Mouse (Mus musculus) gastrocnemius, adult 2 months (tissue): ENCODE measurements around the gene Inip. TPM values are rescaled to one million over a fixed set of nuclear protein-coding genes. Genes with fewer than 3 reads are reported as not detected.
"Not testable (repeated sequence)": the region's sequence is repeated elsewhere in the genome, so short reads cannot be mapped to it uniquely, and the experiment has no call there.

Experiments used
- DNase-seq: peaks from one replicate; pipeline ENCODE4 v3.0.0; 2022
- H3K27ac ChIP-seq: fragments of 200-600 bp; 2 replicates; pipeline ENCODE4 v1.8.1; 2022; ENCODE audit warnings: mild to moderate bottlenecking
- H3K4me3 ChIP-seq: fragments of 200-600 bp; 2 replicates; pipeline ENCODE4 v1.8.1; 2022; ENCODE audit warnings: mild to moderate bottlenecking, moderate library complexity
- CTCF ChIP-seq: fragments of 200-600 bp; IDR thresholded peaks from 2 replicates; pipeline ENCODE4 v1.8.1; 2022; ENCODE audit warnings: antibody characterized with exemption, mild to moderate bottlenecking, moderate library complexity
- intact Hi-C: fragments of 180-260 bp; cut with DNase I; formaldehyde crosslinking; loops from one replicate; pipeline ENCODE4 v1.15.1; 2025
- total RNA-seq, 2 experiments: library from RNA; stranded (reverse); gene quantifications; 2 replicates each; pipeline ENCODE4 v1.2.3; 2021

The Inip gene
- total RNA-seq, 2 experiments from 2014 or later: 2.8 to 5.9 TPM

- 0 out of 2 replicates have a peak, but pooled peaks have one; percentile 1 for TF ChIP-seq CTCF
- peak within 1 kb of the TSS; percentile 95 for H3K27ac ChIP-seq
- intact Hi-C loops: loop anchor here (5.0 kb wide), 2 partner anchors 47 to 67 kb away; no protein-coding TSS in a partner anchor
- H3K4me3 ChIP-seq: peak within 1 kb of the TSS; percentile 86
- peak; percentile 95 for DNase-seq
These were observed 4.0 kb upstream of the Inip start, which contains the start of gene Snx30 for GRCm38 (mm10) chr4:59805181-59805967. TSS of gene Snx30 (plus strand) at chr4:59805840.

DNA sequence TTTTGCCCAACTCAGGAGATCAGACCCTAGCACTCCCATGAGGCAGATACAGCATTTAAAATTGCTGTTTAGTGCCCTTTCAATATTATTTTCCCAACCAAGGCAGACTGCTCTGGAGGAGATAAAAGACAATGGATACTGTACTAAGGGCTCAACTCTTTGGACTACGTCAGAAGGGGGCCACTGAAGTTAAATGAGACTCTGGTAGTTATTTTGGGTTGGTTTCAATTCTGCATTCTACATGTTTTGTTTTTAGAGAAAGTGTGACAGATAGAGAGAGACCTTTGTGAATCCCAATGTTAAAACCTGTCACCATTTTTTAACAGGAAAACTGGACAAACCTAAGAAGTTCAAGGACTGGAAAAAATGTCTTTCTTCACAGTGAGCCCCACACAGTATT is 3.4 kb upstream of the Inip start:
- Histone ChIP-seq H3K4me3 (peak overlapping the region; percentile 86), H3K27ac (peak overlapping the region; percentile 95)
- no peak for DNase-seq
- intact Hi-C loops: loop anchor here (5.0 kb wide), 2 partner anchors 48 to 68 kb away; no protein-coding TSS in a partner anchor
- TF ChIP-seq CTCF: no peak

DNA sequence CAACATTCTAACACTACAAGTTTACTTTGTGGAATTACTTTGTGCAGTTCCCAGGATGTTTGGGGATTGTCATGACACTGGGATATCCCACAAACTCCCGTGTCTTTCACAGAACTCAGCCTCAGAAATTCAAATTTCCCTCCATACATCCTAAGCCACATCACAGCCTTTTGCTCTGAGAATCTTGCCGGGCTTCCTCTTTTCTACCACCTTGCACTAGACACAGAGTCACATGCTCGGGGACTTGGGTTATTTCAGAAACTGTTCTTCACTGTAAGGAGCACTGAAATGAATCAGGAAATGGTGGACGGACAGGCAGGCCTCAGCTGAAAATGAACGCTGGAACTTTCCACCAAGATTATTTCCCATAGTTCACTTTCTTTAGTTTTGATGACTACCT is 2.0 kb upstream of the Inip start:
- intact Hi-C loops: no loop called here
- DNase-seq: no peak
- Histone ChIP-seq H3K4me3 (no peak overlapping the region), H3K27ac (no peak overlapping the region)
- no peak for TF ChIP-seq CTCF

DNA sequence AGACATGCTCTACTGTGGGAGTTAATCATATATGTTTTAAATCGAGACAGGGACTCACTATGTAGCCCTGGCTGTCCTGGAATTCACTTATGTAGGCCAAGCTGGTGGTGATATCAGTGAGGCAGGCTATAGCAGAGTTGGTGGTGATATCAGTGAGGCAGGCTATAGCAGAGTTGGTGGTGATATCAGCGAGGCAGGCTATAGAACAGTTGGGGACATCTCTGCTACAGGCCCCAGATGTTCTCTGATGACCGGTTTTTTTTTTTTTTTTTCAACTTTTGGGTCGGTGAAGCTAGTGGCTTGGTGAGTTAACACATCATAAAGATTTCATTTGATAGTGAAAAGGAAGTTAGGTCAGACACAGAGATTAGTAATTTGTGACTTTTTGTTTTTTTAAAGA is 1.4 kb upstream of the Inip start:
- no peak for DNase-seq
- no peak overlapping the region for H3K4me3 ChIP-seq
- no peak overlapping the region for H3K27ac ChIP-seq
- intact Hi-C loops: no loop called here
- TF ChIP-seq CTCF: no peak

- intact Hi-C loops: no loop called here
- no peak for DNase-seq
- TF ChIP-seq CTCF: no peak
- no peak overlapping the region for H3K27ac ChIP-seq
- no peak overlapping the region for H3K4me3 ChIP-seq
These were observed 718 bp upstream of the Inip start for GRCm38 (mm10) chr4:59802107-59802506.

DNA sequence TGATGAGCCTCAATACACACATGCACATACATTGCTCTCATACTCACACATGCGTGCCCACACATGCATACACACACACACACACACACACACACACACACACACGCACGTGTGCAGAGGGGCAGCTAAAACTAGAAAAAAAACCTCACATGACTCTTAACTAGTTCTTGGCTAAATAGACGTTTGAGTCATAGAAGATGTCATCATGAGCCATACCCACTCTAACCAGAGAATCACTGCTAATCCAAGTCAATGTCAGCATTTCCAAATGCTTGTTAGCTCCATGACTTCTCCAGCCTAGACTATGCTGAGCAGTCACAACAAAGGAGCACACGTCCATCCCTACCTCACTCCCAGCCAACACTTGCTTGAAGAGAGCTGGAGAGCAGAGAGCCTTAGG is 1.2 kb downstream of the Inip start:
- Histone ChIP-seq H3K27ac (no peak overlapping the region), H3K4me3 (no peak overlapping the region)
- DNase-seq: no peak
- TF ChIP-seq CTCF: no peak
- intact Hi-C loops: no loop called here

GRCm38 (mm10) chr4:59795788-59796455 is 5.5 kb downstream of the Inip start:
- H3K4me3 ChIP-seq: no peak overlapping the region
- no peak for DNase-seq
- no peak overlapping the region for H3K27ac ChIP-seq
- intact Hi-C loops: no loop called here
- TF ChIP-seq CTCF: no peak

- intact Hi-C loops: no loop called here
- Histone ChIP-seq H3K27ac (no peak overlapping the region), H3K4me3 (no peak overlapping the region)
- no peak for DNase-seq
- no peak for TF ChIP-seq CTCF
These were observed 7.3 kb downstream of the Inip start for GRCm38 (mm10) chr4:59794116-59794515.

DNA sequence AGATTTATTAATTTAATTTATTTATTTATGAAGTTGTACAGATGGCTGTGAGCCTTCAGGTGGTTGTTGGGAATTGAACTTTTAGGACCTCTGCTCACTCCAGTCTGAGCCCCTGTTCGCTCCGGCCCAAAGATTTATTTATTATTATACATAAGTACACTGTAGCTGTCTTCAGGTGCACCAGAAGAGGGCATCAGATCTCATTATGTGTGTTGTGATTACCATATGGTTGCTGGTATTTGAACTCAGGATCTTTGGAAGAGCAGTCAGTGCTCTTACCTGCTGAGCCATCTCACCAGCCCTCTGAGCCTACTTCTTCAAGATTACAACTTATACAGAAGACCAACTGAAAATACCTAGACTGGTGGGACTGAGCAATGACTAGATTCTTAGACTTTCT is 7.8 kb downstream of the Inip start:
- TF ChIP-seq CTCF: peak; percentile 7; the same call in 1 of the 2 replicates
- intact Hi-C loops, H3K27ac ChIP-seq, H3K4me3 ChIP-seq, DNase-seq: not testable (repeated sequence)

GRCm38 (mm10) chr4:59789015-59789414 is 12.4 kb downstream of the Inip start:
- DNase-seq: no peak
- TF ChIP-seq CTCF: no peak
- intact Hi-C loops: no loop called here
- Histone ChIP-seq H3K27ac (peak overlapping the region; percentile 38; the same call in 1 of the 2 replicates), H3K4me3 (no peak overlapping the region)

DNA sequence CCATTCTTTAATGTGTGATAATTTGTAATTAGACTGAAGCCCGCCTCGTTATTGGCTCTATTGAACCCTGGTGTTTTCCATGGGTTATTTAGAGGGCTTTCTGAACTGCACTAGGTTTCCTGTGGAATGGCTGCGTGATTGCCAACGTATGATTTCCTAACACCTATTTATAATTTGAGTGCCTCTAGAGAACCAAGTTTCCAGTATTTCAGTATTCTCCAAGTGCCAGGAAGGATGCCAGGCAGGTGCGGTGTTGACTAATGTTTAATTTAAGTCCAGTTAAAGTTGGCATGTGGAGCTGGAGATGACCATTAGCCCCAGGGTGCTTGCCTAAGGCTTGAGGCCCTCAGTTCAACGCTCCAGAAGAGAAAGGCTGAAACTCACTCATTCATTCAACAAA is 14.3 kb downstream of the Inip start:
- Histone ChIP-seq H3K27ac (no peak overlapping the region), H3K4me3 (no peak overlapping the region)
- TF ChIP-seq CTCF: no peak
- DNase-seq: no peak
- intact Hi-C loops: loop anchor here (1.0 to 2.0 kb wide), 2 partner anchors 63 to 142 kb away; no protein-coding TSS in a partner anchor

DNA sequence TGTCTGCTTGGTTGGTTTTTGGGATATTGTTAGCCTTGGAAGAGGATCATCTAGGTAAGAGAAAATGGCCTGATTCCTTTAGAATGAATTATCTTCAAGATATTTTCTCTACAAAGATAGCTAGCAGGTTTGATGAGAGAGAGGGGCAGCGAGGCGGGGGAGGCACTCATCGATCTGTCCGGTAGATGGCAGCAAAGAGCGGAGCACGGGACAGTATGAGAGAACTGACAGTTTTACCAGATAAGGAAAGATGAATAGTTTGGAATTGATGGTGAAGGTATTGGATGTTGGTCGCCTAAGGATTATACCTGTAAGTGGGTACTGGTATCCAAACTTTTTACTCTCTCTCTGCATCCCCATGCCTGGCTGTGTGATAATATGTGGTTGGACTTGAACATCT is 14.7 kb downstream of the Inip start:
- DNase-seq: peak; percentile 80
- Histone ChIP-seq H3K27ac (no peak overlapping the region), H3K4me3 (no peak overlapping the region)
- intact Hi-C loops: loop anchor here (1.0 to 2.0 kb wide), 3 partner anchors 64 to 142 kb away; no protein-coding TSS in a partner anchor
- TF ChIP-seq CTCF: peak; percentile 96

DNA sequence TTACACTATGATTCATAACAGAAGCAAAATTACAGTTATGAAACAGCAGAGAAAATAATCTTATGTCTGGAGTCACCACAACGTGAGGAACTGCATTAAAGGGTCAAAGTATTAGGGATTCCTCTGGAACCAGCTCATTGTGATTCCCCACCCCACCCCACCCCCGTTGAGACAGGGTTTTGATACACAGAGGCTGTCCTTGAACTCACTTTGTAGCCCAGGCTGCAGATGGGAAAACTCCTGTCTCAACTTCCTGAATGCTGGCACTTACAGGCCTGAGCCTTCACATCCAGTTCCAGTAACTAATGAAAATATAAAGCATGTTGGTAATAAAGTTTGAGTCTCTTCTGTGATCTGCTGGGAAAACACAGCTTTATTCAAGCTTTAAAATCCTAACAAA is 16.0 kb downstream of the Inip start:
- intact Hi-C loops: no loop called here
- DNase-seq: no peak
- no peak overlapping the region; the same call in 1 of the 2 replicates for H3K27ac ChIP-seq
- H3K4me3 ChIP-seq: no peak overlapping the region
- TF ChIP-seq CTCF: no peak
